Mouse (Mus musculus) layer of hippocampus, adult 9-11 months (tissue): ENCODE data around the gene Get4.

Experiments used
- DNase-seq: peaks from one replicate; pipeline ENCODE4 v3.0.0; 2022

The Get4 gene

DNA sequence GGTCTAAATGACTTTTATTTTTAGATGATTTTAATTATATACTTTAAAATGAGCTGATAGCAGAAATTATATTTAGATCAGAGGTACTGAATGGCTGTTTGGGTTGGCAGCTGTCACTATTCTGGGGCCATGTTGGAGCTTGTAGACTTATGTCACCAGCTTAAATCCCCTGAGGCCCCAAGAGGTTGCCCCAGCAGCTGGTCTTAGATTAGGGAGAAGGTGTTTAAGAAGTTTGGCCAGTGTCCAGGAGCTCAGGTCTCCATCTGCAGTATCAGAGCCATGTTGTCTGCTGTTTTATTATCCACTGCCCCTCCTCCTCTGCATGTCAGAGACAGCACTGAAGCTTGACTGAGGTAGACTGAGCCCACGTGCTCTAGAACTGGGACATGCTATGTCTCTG, 8.7 kb upstream of the Get4 start:
- no peak for DNase-seq

DNA sequence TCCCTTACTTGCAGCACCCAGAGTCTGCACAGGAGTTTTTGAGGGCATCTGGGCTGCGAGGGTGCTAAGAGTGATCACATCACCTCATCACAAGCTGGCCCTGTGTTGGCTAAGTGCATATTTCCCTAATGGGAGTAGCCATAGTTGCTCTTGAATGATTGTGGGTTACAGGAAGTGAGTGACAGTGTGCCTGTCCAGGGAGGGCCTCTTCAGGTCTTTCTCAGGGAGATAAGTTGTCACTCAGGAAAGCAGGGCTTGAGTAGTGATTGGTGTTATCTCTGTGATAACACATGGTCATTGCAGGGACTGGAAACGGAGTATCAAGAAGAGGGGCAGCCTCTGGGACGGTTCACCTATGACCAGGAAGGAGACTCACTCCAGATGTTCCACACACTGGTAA, 4.4 kb upstream of the Get4 start:
- no peak for DNase-seq

DNA sequence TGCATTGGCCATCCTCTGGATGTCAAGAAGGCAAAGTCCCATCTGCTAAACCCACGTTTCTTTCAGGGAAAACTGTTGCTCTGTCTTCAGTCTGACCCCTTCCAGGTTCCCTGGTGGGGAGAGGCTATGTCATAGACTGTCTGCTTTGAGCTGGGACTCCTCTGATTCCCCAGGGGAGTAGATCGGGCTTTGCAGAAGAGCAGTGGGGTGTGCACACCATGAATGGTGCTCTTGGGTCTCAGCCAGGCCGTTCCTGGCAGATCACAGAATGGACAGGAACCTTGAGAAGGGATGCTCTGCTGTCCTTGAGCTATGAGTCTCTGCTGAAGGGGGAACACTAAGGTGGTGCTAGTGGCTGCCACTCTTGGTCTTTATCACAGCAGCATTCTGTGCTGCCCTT, 3.3 kb upstream of the Get4 start:
- no peak for DNase-seq

DNA sequence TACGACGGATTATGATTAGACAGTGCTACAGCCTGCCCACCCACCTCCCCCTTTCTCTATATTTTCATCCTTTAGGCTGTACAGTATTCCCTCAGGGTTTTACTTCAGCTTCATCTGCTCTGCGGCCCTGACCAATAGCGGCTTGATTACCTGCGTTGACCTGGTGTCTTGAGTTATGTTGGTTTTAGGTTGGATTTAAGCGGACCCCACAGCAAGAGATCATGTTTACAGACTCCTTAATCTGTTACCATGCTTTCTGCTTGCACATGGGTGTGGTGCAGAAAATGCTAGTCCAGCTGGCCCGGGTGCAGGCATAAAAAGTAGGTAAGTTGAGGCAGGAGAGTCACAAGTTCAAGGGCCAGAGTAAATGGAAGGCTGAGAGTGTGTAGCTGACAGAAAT, 845 bp upstream of the Get4 start:
- no peak for DNase-seq

DNA sequence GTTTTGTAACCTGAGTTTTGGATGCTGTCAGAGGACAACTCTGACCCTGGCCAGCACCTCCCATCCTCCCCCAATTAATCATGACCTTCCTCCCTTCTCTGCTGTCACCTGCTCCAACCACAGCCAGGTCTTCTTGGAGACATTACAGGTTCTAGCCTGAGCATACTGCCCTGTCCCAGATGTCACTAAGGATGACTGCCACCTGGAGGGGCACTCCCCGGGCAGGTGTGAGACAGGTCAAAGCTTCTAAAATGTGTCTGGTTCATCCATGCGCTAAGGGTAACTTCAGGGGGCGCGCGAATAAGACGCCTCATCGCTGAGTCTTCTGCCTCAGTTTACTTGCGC, 416 bp upstream of the Get4 start:
- DNase-seq, result no peak

DNA sequence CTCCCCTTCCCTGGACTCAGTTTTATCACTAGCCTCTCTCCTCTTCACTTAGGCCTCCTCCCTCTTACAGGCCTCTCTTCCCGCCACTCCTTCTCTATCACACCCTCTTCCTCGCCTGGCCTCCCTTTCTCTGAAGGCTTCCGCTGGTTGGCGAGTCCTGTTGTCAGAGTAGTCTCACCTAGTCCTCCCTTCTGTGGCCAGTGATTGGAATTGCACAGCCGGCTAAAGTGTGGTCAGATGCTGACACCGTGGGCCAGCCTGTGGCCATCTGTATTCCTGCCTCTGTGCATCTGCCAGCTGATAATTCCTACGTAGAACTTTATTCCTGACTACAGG, 754 bp downstream of the Get4 start:
- no peak for DNase-seq

DNA sequence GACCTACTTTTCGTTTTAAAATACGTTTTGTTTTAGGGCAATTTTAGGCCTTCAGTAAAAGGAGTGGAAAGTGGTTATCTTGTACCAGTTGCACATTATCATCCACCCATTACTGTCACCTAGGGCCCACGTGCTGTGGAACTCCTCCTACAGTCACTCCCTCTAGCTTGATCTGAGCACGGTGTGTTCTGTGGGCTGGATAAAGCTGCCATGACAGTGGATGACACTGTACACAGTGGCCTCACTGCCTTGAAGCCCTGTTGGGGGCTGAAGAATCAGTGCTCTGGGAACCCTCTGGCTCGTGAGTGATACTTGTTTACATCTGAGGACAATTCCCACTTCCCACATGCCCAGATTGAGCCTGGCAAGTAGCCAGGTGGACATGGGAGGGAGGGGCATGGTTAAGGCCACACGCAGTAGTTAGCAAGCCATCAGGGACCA, 1.2 kb downstream of the Get4 start:
- no peak for DNase-seq

DNA sequence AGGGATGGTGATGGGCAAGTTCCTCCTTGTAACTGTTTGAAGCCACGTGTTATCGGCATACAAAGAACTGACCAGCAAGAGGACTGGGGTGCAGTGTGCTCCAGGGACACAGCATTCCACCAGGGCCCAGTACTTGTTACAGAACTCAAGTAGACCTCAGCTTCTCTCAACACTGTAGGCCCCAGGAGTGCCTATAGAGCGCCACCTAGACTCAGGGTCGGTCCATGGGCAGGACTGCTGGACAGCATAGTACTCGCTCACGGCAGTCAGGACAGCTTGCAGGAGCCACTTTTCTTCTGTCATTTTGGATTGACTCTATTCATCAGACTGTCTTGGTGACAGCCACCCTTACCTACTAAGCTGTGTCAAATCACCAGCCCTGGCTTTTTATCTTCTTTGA, 2.8 kb downstream of the Get4 start:
- no peak for DNase-seq

DNA sequence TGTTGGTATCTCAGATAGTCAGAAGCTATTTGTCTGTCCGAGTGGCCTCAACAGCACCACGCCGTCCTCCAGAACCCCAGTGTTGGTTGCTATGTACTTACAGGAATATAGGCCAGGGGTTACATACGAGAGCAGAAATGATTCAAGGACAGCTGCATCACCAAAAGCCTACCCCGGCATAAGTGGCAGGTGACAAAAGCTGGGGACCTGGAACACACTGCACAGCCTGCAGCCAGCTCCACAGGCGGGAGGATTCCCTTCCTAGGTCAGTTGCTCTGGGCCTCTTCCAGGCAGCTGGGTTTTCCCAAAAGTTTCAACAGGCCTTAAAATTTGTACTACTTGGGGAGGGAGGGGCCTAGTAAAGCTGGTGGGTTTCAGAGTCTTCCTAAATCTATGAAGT, 3.7 kb downstream of the Get4 start:
- DNase-seq, result no peak

DNA sequence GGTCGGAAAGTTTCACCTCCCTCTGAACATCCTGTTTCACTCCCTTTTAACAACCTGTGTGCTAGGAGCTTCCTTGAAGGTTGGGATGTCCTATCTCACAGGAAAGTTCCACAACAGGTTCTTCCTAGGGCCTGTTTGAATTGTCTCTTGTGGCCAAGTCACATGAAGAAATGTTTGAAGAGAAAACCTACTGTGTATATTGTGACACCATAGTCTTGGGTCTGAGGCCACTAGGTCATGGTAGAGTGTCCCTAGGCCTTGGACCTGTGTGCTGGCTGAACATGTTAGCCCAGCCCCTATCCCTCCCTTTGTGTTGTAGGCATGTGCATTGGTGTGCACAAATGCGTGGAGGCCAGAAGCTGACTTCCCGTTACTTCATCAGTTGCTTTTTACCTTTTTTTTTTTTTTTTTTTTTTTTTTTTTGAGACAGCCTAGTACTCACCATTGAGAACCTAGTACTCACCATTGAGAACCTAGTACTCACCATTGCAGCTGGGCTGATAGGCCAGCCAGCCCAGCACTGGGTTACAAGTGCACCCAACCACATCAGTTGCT, 4.2 kb downstream of the Get4 start:
- no peak for DNase-seq

DNA sequence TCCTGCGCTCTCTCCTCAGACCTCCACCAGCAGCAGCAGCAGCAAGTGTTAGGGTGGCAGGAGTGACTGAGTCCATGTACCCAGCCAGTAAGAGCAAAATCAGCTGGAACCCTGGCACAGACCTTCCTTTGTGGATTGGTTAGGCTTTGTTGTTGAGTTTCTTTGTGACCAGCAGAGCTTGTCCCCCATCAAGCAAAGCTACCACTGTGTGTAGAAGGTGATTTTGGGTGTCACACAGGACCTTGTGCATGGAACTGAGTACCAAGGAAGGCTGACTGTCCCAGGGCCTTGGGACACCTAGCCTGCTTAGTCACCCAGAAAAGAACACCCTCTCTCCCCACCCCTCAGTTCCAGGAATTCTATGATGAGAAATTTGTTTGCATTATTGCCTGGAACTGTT, 5.1 kb downstream of the Get4 start:
- no peak for DNase-seq

DNA sequence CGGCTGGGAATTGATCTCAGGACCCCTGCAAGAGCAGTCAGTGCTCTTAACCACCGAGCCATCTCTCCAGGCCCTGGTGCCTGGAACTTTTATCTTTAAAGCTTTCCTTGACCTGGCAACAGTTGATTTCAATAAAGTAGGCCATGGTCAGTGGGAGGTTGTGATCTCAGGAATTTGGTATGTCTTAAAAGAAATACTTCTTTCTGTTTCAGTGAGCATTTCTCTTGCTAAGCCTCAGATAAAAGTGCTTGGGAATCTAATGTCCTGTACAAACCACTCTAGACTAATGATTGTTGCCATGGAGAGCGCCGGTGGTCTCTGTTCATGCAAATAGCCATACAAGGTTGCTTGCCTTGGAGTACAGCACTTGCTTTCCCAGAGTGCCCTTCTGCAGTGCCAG, 5.7 kb downstream of the Get4 start:
- no peak for DNase-seq

DNA sequence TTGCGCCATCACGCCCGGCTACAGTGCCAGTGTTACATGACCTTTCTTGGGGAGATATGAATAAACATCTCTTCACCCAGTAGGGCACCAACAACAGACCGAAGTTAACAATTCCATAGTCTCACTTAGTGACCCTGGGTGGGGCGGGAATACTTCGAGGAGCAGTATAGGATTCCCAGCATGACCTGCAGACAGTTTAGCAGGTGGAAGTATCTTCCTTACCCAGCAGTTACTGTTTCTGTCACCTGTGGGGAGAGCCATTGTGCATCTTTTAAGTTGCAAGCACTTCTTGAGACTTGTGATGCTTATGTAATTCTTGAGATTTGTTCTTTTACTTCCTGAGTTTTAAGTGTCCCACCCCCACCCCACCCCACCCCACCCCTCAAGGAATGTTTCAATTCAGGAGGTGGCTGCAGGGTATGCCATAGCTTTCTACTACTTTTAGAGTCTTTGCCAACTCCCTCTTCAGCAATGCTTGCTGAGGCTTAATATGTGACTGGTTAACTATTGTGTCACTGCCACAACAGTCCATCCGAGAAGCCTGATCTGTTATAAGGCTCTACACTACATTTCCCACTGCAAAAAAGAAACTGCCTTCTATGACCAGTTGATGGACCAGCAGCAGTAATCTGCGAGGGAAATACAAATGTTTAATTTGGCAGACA, 6.4 kb downstream of the Get4 start:
- DNase-seq, result no peak

DNA sequence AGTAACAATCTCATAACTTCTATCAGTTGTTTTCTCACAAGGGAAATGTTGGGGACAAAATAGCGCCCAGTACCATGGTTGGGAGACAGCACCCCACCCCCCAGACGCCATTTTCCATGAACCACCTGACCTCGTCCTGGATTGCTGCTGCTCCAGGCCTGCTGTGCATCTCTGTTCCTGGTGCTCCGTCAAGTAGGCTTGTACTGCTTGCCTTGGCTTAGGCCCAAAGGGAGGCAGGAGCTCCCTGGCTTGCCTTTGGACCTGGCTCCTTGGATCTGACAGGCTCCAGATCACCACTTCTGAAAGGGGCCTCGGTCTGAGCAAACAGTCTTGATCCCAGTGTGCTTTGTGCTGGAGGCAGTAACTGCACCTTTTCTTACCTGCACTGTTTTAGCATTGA, 7.7 kb downstream of the Get4 start:
- DNase-seq, result no peak

DNA sequence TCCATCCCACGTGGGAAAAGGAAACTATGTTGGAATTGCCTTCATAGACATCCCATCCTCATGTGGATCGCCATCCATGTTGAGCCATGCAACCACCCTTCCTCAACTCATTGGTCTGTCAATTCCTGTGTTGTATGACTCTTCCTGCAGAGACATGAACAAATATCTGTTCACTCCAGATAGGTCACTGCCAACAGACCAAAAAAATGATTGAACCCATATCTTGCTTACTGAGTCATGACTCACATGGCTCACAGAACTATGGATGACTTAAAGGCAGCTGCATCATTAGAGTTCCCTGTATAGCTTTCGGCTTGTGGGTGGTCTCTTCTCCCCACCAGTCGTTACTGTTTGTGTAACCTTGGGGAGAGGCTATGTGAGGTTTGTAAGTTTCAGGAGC, 9.3 kb downstream of the Get4 start:
- no peak for DNase-seq

DNA sequence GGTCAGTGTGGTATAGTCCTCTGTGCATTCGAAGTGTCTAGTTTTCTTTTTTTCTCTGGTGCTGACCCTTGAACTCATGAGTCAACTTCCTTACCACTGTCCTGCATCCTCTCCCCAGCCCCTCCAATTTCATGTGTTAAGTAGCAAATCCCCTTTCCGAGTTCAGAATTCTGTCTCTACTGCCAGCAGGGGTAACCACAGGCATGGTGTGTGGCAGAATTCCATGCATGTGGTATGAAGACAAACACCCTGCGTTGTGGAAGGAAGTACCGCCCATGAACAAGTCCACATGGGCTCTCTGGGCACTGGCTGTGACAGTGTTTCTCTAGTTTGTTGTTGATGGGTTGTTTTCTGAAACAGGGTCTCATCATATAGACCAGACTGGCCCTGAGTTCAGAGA, 15.5 kb downstream of the Get4 start:
- DNase-seq, result no peak

DNA sequence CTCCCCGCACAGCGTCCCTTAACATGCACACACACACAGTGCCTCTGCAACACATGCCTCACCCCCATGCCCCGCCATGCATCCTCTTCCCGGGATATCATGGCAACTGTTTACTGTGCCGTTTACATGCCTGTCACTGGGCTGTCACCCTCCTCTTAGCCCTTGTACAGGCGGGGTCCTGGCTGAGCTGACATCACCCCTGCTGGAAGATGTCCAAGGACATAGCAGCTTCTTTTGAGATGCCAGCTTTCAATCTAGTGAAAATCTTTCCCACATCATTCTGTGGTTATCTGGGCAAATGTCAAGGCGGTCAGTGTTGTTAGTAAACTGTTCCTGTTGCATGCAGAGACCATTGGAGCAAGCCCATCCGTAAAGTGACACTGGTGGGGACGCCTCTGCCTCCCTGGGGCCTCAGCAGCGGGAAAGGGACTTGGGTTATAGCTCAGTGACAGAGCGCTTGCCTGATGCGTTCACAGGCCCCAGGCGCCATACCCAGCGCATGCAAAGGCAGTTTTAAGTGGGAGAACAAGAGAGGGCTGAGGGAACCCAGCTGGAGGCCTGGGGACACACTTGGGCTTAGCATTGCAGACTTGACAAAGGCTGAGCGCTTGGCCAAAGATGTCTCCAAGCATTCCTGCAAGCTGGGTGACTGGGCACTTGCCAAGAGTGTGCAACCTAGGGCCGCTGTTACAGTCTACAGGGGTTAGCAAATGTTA, 18.8 kb downstream of the Get4 start:
- no peak for DNase-seq

DNA sequence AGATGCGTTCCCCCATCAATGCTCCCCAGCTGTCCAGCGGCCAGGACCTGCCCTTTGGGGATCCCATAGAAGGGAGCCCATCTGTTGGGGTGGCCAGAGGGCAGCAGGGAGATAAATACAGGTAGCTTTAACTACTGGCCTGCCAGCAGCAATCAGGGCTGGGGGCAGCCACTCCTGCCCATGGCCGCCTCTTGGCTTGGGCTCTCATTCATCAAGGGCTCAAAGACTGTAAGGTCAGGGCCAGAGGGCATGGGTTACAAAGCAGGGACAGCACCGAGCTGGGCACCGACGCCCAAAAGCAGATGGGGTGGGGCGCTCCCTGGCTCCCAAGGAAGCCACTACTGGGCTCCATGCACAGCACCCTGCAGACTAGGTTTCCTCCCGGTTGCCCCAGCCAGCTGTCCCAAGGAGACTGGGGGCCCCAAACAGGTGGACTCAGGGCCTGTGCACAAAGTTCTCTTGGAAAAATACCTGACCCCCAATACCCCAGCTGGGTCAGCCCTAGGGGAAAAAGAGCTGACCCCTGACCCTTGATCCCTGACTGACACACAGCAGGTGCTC, 19.9 kb downstream of the Get4 start:
- DNase-seq, result no peak

DNA sequence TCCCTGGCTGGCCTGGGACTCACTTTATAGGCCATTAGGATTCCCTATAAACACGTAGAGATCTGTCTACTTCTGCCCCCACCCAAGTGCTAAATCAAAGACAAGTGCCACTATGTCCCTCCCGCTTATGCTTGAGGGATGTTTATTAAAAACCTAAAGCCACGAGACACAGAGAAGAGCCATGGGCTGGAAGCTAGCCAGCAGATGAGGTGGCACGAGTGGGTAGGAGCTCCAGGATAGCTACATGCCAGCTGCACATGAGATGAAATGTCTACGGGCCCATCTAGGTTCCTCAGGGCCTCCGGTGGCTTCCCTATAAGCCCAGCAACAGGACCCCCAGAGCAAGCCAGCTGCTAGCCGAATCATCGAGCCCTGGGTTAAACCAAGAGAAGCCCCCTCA, 25.2 kb downstream of the Get4 start:
- no peak for DNase-seq

DNA sequence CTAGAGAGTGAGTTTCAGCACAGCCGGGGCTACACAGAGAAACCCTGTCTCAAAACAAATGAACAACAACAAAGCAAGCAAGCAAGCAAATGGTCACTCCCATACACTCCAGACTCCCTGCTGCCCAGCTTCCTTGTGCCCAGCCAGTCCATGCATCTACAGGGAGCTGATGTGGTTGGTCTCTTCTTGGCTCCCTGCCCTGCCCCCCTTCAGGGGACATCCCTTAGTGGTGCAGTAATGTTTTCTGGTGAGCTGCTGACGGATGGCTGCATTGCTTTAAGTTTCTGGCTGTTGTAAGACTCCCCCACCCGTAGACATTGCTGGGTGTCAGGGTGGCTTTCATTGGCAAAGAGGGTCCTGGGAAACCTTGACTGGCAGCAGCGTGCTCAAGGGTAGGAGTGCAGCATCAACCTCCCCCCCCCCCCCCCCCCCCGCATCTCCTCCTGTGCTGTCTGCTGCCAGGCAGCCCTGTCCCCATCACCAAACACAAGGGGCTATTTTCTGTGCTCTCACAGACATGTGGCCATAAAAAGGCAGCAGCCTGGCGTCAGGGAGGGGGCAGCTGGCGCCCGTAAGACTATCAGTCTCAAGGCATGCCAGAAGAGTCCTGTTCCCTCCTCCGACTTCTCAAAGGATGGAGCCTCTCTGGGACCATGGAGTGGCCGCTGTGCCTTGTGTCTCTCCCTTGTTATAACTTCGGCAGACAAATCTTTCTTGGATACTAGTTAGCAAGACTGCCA, 29.4 kb downstream of the Get4 start:
- DNase-seq, result no peak

DNA sequence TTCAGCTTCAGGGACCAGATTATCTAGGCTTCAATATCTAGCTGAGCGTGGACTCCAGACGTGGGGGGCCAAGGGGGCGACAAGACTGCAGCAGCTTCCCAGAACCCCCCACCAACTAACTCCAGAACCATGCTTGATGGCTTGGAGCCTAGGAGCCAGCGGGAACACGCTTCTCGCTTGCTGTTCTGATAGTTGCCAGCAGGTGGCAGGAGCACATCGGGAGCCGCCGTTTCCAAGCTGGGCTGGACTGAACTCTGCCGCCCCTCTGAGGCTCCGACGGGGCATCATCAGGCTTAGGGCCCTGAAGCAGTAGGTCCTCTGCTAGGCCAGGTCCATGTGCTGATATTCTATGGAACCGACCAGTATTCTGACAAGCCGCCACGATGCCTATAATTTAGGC, 30.1 kb downstream of the Get4 start:
- DNase-seq, result peak; percentile 75

DNA sequence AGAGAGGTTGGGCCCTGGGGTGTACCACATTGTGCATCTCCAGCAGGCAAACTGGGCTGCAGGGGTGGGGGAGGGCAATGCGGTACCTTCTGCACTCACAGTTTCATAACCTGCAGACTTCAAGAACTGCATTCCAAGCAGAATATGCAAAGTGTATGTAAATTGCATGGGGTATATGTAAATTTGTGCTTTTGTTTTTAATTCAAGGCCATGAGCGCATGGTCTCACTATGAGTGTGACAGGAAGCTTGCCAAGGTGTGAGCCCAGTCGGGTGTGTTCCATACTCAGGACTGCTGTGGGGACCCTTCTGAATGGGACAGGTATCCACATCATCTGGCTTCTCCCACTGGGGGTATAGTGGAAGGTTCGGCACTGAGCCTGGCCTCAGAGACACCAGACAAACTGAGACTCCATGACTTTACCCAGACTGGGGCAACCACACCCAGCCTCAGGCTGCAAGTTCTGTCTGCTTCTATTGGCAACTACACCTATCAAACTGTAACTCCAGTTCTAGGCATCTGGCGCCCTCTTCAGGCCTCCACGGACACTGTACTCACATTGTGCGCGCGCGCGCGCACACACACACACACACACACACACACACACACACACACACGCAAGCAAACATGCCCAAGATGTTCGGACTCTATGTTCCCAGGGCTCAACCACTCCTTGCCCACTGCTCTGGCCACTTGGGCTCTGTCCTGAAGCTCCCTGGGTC, 31.5 kb downstream of the Get4 start:
- no peak for DNase-seq

DNA sequence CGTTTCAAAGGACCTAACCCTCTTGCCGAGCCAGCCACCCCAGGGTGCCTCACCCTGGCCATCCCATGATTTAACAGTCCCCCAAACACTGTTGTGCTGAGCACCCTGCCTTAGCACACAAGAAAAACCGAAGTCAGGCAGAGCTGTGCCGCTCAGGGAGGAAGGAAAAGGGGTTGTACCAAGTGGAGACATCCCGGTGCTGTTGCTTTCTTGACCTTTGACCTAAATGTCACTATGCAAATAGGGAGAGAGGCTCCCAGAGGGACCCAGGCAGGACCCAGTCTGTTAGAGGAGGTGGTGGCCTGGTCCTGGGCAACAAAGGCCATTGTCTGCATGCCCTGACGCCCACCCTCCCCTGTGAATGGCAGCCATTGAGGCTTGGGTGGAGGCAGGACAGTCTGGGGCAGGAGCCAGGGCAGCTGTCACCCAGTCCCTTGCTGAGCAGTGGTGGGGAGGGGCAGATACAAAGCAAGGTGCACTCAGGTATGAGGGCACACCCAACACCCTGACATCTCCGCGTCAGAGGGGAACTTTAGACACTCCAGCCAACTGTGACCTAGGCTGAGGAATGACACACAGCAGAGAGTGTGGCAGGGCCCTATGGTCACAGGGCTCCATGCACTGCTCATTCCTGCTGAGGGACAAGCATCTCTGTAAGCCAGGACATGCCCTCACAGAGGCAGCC, 33.4 kb downstream of the Get4 start:
- DNase-seq, result peak; percentile 82
